Mouse (Mus musculus): ENCODE results near the gene G6pc.
"Not testable (repeated sequence)": the region's sequence is repeated elsewhere in the genome, so short reads cannot be mapped to it uniquely, and the experiment has no call there.

G6pc gene

DNA sequence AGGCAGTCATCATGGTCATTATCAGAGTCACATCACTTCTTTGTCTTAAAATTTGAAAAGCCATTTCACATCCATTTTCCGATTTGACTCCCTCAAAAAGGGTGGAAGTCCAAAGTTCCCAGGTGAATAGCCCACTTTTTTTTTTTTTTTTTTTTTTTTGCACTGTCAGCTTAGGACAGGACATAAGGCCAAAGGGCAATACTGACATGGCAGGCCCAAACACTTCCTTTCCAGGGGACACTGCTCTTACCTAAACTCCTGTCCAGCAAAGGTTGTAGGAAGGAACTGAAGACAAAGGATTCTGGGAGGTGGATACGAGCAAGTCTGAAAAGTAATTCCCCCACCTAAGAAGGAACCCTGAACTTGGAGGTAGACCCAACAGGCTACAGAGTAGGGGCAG lies 11.4 kb upstream of the G6pc start:
- DNase-seq (ENCODE audit: low spot score in 2 of 2), result no peak

DNA sequence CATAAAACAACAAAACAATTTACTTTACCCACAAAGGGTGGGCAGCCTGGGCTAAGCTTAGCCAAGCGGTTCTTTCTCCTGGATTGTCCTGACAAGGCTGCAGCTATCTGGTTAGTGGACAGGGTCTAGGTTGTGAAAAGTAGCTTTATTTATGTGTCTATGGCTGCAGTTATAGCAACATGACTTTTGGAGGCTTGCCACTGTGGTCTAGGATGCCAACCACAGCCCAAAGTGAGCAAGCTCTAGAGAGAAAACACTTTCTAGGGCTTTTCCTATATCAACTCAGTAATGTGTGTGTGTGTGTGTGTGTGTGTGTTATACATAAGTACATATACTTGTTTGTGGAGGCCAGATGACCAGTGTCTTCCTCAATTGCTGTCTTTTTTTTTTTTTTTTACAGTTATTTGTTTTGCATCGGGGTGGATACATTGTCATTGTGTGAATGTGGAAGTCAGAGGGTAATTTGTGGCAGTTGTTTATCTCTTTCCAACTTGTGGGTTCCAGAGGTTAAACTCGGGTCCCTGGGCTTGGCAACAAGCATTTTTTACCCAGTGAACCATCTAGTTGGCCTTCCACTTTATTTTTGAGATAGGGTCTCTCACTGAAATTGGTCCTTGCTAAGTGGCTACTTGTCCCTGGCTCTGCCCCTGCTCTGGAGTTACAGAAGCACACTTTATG lies 9.7 kb upstream of the G6pc start:
- DNase-seq (ENCODE audit: low spot score in 2 of 2), result no peak

DNA sequence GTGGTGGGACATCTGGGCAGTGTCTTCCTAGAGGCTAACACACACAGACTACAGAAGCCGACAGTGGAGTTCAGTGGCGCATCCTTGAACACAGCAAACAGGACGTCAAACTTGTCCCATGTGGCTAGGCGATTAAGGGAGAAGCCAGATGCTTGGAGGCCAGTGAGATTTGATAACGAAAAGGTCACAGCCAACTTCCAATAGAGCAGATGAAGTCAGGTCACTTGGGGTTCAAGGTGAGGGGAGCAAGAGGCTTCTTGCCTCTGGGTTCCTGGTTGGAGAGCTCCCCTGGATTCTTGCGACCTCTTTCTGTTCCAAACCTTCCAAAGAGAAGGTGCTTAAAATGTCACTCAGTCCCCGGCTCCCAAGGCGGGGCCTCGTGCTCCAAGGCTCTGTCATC lies 7.6 kb upstream of the G6pc start:
- no peak for DNase-seq (ENCODE audit: low spot score in 2 of 2)

DNA sequence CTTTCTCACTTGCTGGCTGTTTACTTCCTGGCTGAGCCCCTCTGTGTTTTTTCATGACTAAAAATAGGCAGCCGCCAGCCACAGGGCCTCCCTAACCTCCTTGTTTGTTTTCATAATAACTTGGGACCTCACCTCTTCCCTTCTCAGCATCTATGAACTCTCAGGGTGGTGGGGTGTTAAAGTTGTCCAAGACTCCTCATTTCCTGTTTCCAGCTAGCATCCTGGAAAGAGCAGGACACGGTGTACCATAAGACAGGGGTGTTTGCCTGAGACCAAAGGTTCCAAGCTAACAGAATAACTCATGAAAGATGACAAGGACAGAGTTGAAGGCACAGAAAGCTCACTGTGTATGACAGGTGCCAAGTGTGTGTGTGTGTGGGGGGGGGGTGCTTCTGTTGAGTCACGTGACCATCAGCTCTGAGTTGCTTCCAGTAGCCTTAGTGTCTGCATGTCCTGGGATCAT lies 6.7 kb upstream of the G6pc start:
- DNase-seq (ENCODE audit: low spot score in 2 of 2), result no peak

DNA sequence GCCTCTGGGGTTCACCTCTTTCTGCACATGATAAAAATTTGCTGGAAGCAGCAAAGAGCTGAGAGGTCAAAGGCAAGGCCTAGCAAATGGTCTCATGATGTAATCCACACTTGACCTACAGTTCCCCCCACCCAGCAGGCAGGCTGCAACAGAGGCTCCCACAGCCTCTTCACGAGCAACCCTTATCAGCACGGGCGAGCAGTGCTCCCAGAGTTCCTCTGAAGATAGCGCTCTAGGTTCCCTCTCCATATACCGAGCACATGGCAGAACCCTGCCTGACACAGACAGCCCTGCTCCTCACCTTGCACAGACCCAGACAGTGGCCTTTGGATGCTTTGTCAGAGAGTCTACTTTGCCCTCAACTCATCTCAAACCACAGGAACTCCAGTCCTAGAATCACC lies 2.8 kb upstream of the G6pc start:
- DNase-seq (ENCODE audit: low spot score in 2 of 2), result no peak

DNA sequence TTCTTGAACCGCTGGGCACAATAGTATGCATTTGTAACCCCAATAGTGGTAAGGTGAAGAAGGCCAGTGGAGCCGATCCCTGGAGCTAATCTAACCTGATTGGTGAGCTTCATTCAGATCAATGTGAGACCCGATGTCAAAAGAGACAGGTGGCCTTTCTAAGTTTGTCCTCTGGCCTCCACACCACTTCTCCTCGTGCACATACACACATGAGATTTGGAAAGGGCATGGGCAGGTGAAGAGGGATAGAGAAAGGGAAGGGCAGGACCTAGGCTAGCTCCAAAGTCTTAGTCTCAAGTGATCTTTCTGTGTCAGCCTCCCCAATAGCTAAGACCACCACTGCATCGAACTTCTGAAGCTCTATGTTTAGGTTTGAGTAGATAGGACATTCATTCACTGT lies 2.8 kb downstream of the G6pc start:
- DNase-seq (ENCODE audit: low spot score in 2 of 2), result no peak

DNA sequence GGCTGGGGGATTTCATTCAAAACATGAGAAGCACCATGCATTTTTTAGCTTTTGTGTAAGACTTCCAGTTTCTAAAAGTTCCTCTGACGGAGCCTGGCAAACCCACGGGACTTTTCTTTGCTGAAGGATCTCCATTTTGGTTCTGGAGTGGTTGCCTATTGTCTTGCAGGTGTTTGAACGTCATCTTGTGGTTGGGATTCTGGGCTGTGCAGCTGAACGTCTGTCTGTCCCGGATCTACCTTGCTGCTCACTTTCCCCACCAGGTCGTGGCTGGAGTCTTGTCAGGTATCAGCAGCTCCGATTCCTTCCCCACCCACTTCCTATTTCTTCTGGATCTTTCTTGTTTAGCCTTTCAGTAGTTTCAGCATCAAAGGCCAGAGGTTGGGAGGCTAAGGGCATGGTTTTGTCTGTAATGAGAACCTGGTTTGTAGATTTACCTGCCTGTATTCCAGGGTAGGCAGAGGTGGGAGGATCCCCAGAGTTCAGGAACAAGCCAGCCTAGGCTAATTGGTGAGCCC lies 7.1 kb downstream of the G6pc start:
- DNase-seq (ENCODE audit: low spot score in 2 of 2), result no peak

DNA sequence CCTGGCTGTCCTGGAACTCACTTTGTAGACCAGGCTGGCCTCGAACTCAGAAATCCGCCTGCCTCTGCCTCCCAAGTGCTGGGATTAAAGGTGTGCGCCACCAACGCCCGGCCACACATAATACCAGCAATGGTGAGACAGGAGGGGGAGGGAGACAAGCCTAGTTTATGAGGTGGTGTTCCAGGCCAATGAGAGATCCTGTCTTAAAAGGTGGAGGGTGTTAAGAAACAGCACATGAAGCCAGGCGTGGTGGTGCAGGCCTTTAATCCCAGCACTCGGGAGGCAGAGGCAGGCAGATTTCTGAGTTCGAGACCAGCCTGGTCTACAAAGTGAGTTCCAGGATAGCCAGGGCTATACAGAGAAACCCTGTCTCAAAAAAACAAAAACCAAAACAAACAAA lies 10.8 kb downstream of the G6pc start:
- DNase-seq (ENCODE audit: low spot score in 2 of 2), result not testable (repeated sequence)

DNA sequence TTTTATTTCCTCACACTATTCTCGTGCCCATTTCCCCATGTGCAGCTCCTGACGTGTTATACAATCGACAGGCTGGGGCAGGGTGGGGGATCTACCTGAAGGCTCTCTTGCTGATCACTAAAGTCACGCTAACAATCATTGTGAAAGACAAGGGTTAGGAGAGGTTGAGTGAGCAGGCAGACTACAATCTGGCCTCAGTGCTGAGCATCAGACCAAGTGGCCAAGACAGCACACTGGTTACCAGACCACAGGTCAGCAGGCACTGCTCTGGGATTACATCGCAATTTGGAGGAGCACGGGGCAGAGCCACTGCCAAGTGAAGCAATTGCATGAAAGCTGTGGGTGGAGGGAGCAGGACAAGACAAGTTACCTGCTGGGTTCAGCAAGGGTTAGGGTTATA lies 11.6 kb downstream of the G6pc start:
- no peak for DNase-seq (ENCODE audit: low spot score in 2 of 2)

DNA sequence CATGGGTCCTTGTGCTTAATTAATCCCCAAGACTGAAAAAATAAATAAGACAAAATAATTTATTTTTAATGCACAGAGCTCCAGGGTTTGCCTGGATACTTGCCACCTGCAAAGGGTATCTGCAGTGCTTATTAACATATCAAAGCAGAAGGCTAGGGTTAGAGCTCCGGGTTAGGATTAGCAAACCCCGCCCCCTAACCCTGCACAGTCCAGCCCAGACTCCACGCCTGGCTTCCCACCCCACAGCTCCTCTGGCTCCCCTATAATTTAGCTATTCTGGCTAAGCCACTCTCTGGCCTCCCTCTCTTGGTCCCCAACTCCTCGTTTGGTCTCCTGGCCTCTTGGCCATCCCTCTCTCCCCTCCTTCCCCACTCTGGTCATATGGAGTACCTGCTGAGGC lies 14.5 kb downstream of the G6pc start:
- no peak for DNase-seq (ENCODE audit: low spot score in 2 of 2)

DNA sequence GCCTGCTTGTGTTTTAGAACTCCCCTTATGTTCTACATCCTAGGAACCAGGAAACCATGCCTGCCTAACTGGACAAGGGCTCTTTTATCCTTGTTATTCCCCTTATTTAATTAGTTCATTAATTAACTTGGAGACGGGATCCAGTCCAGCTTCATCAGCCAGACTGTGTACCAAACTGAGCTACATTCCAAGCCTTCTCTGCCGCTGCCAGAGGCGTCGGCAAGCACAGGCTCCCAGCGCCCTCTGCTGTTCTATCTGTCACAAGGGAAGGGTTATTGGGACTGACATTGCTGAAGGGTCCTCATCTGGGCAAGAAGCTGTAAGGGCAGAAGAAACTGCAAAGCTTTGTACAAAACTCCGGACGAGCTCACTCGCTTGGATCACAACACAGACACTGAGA lies 27.7 kb downstream of the G6pc start:
- DNase-seq (ENCODE audit: low spot score in 2 of 2), result peak; percentile 40 to 66

DNA sequence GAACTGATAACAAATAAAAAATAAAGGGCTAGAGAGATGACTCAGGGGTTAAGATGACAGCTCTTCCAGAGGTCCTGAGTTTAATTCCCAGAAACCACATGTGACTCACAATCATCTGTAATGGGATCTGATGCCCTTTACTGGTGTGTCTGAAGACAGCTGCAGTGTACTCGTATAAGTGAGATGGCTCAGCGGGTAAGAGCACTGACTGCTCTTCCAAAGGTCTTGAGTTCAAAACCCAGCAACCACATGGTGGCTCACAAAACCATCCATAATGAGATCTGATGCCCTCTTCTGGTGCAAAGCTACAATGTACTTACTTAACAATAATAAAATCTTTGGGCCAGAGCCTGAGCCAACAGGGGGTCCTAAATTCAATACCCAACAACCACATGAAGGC lies 47.9 kb downstream of the G6pc start:
- DNase-seq (ENCODE audit: low spot score in 2 of 2), result no peak

DNA sequence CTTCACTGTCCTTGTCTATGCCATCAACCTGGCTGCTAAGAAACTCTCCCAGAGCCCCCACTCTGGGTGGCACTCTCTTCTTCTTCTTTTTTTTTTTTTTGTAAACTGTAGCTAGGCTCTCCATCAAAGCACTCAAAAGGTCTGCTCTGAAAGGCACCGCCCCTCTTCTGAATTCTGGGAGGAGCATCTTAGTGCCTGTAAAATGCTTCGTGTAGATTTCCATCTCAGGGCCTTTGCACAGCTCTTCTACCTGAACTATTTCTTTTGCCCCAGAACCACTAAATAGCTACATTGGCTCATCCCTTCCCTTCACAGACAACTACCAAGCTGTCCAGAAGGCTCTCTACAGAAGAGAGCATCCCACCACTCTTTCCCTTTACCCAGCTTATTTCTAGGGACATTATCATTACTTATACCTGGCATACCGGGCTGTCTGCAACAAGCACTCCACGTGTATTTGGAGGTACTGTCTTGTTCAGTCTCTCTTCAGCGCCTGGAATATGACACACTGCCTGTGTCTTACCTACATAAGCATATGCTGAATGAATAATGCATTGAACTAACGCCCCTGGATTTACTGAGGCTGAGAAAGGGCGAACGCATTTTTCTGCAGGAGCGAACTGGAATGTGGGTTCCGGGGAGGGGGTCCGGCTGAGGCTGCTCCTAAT lies 49.2 kb downstream of the G6pc start:
- DNase-seq (ENCODE audit: low spot score in 2 of 2), result no peak

DNA sequence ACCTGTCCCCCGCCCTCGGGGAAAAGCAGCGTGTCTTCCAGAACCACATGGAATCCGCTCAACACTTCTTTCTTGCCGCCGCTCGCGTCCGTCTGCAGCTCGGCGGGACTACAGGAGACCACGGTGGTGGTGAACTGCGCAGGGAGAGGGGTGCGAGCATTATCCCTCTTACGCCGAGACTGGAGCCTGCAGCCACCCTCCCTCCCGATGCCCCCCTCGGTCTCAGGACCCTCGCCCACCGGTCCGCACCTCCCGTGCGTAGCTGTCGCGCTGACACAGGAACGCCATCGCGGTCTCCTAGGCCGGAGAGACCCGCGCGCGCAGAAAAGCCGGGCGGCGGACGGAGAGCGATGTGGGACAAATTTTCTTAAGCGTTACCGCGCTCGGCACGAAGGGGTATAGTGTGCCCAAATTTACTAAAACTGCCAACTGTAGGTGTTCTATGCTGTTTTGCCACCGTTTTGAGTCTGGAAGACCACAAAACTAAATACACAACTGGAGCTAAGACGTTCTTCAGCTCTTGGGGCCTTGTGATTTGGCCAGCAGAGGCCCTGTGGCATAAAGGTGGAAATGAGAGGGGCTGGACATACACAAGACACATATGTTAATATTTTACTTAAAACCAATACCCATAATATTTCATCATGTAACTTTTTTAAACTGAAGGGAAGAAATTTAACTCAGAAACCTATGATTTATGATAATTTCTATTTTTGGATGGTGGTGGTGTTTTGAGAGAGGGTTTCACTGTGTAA lies 49.9 kb downstream of the G6pc start, which contains the start of gene Aarsd1:
TSS of gene Aarsd1 (minus strand) at position 515 of the 755 bp plus-strand sequence.
- peak; percentile 76 to 83 for DNase-seq (ENCODE audit: low spot score in 2 of 2)

DNA sequence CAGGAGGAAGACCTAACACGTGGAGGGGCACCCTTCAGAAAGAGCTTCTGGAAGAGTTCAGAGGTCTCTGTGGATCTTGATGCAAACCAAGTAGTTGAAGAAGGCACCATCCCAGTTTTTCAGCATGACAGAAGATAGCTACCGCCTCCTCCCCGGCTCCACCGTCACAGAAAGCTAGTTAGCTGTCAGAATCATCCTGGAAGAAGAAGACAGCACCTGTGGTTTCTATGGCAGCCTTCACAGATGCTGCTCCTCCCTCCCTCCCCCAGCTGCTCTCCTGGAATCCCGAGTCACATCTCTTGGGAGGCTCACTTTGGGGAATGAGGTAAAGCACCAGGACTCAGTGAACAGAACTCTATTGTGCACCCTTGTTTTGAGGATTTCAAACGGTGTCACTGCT lies 51.6 kb downstream of the G6pc start:
- peak in 1 of 2 experiments; percentile 43 for DNase-seq (ENCODE audit: low spot score in 2 of 2)

DNA sequence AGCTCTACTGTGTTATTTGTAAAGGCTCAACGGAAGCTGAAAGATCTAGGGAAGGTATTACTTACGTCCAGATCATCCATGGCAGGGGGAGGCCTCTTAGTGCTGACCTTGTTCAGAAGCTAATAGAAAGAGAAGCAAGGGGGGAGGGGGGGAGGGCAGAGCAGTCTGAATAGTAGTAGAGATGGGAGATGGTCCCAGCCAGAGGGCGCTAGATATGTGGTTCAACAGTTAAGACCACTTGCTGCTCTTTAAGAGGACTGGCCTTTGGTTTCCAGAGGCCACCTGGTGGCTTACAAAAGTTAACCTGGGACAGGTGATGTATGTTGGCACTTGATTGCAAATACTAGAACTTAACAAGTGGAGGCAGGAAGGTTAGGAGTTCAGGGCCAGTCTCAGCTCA lies 52.2 kb downstream of the G6pc start:
- DNase-seq (ENCODE audit: low spot score in 2 of 2), result no peak

DNA sequence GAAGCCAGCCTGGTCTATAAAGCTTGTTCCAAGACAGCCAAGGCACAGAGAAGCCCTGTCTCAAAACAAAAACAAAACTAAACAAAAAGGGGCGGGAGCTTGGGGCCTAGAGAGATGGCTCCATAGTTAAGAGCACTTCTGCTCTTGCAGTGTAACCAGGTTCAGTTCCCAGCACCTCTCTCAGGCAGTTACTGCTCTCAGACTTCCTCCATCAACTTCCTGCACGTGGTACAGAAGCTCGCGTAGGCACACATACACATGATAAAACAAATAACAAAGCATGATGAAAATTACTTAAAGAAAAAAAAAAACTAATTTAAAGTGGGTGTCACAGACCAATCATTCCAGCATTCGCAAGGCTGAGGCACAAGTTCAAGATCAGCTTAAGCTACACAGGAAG lies 52.8 kb downstream of the G6pc start:
- no peak for DNase-seq (ENCODE audit: low spot score in 2 of 2)

DNA sequence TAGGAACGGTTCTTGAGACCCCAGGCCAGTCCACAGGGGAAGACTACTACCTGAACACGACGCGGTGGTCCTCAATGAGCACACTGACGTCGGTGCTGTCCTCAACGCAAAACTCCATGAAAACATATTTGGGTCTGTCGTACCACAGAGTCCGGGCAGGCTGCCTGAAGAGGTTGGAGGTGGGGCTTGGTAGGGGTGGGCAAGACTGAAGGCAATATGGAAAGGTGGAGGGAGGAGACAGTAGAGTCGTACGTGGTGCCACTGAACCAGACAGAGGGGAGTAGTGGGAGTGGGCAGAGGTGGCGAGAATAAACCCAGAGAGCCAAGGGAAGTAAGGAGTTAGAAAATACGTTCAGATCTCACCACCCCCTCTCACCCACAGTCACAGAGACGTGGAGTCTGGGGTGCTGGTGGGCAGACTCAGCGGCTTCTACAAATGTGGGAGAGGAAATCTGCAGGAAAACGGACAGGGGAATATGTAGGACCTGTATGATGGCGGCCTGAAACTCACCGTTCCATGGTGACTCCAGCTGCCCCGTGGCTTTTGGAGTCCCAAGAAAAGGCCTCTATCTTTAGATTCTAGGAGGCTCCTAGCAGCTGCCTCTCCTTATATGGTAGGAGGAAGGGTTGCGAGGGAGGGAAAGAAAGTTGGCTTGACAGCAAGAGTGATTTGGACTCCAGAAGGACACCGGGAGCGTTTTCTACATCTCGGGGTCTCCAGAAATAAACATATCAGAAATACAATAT lies 56.9 kb downstream of the G6pc start, which contains the start of gene Gm27029:
TSS of gene Gm27029 (minus strand) at position 692 of the 747 bp plus-strand sequence.
- DNase-seq (ENCODE audit: low spot score in 2 of 2), result peak in 1 of 2 experiments; percentile 23

DNA sequence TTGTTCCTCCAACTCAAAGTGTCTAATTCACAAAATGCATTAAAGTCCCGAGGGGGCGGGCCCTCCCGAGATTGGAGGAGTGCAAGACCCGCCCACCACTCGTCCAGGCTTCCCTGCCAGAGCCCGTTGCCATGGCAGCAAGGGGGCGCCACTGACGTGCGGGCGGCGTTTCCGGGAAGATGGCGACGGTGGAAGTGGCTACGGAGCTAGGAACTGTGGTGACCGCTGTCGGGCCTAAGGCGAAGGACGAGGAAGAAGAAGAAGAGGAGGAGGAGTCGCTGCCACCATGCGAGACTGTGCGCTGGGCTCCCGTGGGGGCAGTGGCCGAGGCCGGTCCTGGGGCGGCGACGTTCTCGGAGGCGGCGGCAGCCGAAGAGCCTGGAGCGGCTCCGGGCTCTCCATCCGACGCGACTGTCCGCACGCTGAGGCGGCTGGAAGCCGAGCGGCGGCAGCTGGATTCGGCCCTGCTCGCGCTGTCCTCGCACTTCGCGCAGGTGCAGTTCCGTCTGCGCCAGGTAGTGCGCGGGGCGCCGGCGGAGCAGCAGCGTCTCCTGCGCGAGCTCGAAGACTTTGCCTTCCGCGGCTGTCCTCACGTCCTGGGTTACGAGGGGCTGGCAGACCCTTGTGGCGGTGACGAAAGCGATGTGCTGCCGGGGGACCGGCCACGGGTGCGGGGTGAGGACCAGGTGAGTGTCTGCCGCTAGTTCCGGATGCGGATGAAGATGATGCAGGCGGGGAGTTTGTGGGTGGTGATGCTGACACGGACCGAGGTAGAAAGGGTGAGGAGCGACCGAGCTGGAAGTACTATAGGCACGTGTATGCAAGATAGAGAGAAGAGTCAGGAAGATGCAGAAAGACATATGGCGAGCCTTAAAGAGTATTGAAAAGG lies 57.8 kb downstream of the G6pc start, which contains the start of the genes Rundc1 and Ptges3l:
TSS of gene Rundc1 (plus strand) at position 161 of the 889 bp plus-strand sequence.
TSS of gene Ptges3l (minus strand) at position 409 of the 889 bp plus-strand sequence.
- peak; percentile 94 to 98 for DNase-seq (ENCODE audit: low spot score in 2 of 2)

DNA sequence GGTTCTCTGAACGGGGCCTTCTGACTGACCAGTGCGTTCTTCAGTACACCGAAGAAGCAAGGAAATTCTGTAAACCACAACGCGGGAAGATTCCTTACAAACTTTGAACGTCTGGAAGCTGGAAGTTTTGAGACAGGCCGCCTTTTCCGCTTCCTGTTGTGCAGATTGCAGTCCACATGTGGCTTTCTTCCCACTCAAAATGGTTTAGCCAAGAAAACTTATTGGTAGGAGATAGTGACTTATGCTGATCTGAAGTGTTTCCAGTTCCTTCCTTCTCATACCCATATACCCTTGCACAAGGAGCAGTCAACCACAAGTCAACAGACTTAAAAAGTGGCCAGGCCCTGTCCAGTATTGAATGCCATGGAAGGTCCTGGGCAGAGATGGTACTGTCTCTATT lies 58.8 kb downstream of the G6pc start:
- no peak for DNase-seq (ENCODE audit: low spot score in 2 of 2)
